Mouse (Mus musculus) megakaryocyte, embryonic 14.5 days (primary cell): Measurements from ENCODE around the gene BC030867.

Experiments
- FLI1 ChIP-seq: IDR thresholded peaks from 2 replicates; pipeline ENCODE4 v1.6.1; 2012; ENCODE audit warnings: low read length, inconsistent platforms, mixed read lengths
- GATA1 ChIP-seq: IDR thresholded peaks from 3 replicates; pipeline ENCODE4 v1.6.1; 2012; ENCODE audit warnings: mixed read lengths, low read length, inconsistent platforms, borderline replicate concordance

DNA sequence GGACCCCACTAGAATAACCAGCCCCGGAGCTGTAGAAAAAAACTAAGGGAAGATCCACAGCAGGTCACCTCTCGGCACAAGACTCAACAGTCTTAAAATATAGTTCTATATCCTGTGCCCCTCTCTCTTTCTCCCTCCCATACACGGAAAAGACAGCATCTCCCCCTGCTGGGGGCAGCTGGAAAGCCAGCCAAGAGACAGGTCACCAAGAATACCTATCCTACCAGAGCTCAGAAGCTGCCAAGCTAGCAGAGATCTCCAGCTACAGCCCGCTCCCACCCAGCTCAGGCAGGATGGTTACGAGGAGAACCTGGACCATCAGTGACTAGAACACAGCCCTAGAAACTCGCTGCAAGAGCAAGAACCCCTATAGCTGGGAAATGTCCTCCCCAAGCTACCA, 25.5 kb upstream of the BC030867 start:
- no peak for TF ChIP-seq GATA1
- no peak for TF ChIP-seq FLI1
